Mouse (Mus musculus): ENCODE data around the gene Elf1.
A peak's percentile ranks its signal among the peaks of the same experiment; 100 is the strongest.

Gene Elf1

GRCm38 (mm10) chr14:79583526-79584245 is 102.7 kb downstream of the Elf1 start:
- DNase-seq, result no peak

GRCm38 (mm10) chr14:79586499-79587138 is 105.6 kb downstream of the Elf1 start:
- no peak for DNase-seq

DNA sequence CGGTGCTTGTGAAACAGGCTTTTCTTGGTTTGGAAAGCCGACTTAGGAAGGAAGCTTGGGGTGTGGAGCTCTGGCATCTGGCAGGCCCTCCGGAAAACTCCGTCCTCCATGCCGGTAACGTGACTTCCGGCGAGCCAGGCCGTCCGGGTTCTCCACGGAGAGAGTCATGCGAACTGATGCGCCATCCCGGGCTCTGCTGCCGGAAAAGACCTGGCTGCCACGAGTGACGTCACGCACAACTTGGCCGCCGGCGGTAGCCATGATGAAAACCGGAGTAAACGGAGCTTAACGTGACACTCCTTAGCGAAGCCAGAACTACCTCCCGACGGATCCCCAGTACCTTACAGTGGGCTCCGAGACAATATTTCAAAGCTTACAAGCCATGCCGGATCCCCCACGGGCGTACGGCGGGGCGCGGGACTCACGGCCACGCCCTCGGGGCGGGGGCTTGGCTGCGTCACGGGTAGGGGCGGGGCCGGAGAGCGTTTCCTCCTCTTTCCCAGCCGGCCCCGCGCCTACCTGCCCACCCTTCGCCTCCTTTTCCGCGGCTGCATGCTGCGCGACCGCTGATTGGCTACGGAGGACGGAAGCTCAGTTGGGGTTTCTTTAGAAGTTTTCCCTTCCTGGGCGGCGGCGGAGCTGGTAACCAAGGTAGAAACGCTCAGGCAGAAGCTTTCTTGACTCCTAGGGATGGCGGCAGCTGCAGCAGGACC is 106.3 kb downstream of the Elf1 start, which contains the start of gene Sugt1:
Sugt1 (plus strand) TSS at position 553 of the 713 bp plus-strand sequence.
- DNase-seq, result peak; percentile 96 to 97

GRCm38 (mm10) chr14:79587852-79588229 is 106.8 kb downstream of the Elf1 start:
- no peak for DNase-seq

DNA sequence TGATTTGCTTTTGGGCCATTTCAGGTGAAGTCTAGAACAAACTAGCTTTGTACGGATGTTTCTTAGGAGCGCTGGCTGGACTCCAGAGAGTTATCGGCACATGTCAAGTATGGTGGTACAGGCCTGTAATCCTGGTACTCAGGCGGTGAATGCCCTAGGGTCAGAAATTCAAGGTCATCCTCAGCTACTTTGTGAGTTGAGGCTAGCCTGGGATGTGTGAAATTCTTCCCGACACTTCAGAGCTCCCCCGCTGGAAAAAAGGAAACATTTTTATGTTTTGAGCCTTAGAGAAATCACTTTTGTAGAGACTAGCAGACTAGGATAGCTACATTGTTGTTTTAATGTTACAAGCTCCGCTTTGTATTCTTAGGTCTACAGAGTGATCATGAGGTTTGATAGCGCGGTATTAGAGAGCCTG is 107.5 kb downstream of the Elf1 start:
- no peak for DNase-seq

DNA sequence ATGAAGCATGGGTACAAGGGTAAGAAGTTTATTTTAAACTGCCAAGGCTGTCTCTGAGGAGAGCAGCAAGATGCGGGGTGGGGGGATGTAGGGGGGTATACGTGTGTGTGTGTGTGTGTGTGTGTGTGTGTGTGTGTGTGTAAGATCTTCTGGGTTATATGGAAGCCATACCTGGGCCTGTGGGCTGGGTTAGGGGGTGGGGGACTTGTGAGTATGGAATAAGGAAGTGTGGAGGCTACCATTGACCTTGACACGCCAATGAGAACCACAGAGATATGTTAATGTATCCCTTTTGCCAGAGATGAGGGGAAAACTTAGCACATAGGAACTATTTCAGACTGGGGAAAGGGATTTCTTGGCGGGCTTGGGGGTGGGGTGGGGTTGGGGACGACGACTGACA is 108.4 kb downstream of the Elf1 start:
- no peak for DNase-seq

- no peak for DNase-seq
Observed at GRCm38 (mm10) chr14:79590916-79591315, 109.9 kb downstream of the Elf1 start.

- DNase-seq, result no peak
Observed at GRCm38 (mm10) chr14:79591611-79592010, 110.6 kb downstream of the Elf1 start.

GRCm38 (mm10) chr14:79594069-79594468 is 113.1 kb downstream of the Elf1 start:
- DNase-seq, result no peak

DNA sequence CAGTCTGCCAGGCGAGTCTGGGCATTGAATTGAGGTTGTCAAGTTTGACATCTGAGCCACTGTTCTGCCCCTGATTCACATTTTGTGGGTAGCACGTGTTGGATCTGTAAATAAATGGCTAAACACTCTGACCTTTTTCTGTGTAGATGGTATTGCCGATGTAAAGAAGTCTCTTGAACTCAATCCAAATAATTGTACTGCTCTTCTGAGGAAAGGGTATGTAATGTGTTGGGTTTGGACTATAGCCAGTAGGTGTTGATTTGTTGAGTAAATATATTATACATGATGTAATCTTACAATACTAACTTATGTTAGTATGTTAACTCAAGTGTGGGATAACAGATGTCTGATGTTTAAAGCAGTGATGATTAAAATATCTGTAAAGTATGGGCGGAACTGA is 115.6 kb downstream of the Elf1 start:
- DNase-seq, result no peak

DNA sequence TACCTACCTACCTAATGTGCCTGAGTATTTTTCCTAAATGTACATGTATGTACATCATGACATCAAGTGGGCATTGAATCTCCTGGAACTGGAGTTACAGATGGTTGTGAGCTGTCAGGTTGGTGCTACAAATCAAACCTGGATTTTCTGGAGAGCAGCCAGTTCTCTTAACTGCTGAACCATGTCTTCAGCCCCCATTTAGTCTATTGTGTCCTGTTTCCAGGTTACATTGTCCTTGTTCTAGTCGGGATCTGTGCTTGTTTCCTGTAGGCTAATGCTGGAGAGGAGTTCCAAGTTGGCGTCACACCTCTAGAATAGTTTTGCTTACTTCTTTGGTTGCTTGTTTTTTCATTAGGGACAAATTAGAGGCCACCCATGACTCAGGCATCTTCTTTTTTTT is 124.9 kb downstream of the Elf1 start:
- DNase-seq, result no peak

GRCm38 (mm10) chr14:79606392-79606791 is 125.4 kb downstream of the Elf1 start:
- no peak for DNase-seq

- no peak for DNase-seq
Observed at GRCm38 (mm10) chr14:79606867-79607266, 125.9 kb downstream of the Elf1 start.

GRCm38 (mm10) chr14:79607352-79607751 is 126.4 kb downstream of the Elf1 start:
- DNase-seq, result no peak

GRCm38 (mm10) chr14:79608286-79608685 is 127.3 kb downstream of the Elf1 start:
- DNase-seq, result no peak

DNA sequence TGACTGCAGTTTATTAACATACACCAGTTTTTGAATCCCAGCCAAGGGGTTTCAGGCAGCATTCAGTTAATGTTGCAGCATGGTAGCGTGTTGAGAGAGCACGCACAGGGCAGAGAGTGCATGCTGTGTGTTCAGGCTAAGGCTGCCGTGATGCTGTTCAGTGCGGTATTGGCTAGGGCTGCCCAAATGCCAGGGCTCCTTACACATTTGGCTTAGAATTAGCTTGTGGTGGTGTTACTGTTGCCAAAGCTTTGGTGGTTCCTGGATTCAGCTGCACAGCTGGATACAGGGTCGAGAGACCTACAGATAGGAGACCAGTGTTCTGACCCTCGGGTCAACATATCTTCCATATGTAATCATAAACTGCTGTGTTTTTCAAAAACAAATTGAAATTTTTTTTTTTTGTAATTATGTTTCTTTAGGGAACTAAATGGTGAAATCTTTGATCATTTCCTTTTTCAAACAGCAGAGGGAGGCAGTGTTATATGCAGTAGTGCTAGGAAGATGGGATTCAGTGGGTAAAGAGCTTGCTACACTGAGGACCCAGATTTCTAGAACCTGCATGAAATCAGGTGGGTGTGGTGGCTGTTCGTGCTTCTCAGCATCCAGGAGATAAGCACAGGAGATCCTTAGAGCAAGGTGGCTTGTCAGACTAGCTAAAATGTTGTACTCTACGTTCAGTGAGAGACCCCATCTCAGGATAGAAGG is 136.3 kb downstream of the Elf1 start:
- DNase-seq, result no peak

DNA sequence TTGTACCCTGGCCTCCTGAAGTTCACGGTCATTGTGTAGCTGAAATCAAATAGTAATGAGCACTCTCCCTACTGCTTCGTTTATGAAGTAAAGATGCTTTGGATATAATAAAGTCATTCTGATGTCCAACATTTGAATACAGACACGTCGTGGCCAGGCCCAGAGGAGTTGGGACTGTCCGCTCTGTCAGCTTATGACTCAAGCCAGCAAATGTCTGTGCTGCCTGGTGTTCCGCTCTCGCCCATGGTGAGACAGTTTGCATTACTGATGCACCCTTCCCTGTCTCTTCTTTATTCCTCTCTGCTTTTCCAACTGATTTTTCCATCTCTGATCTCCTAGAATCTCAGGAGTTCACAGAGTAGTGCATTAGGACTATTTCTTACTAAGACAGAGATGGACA is 138.8 kb downstream of the Elf1 start:
- DNase-seq, result no peak

DNA sequence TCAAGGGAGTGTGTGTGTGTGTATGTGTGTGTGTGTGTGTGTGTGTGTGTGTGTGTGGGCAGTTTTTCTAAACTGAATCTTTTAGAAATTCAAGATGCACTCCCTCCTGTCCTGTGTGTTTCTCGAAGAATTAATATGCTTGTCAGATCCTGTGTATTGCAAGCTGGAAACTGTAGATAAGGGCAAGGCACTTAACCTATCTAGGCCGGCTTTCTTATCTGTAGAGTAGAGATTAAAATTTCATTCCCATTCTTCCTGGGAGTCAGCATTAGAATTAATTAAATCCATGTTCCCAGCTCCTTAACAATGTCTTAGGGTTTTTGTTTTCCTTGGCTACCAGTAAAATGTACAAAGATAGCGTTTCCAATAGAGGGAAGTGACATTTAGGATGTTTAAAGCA is 140.1 kb downstream of the Elf1 start:
- no peak for DNase-seq

Data from lung, adult 18-20 months (tissue).